Mouse (Mus musculus): ENCODE results near the gene Erbb2. TPM values are rescaled to one million over a fixed set of nuclear protein-coding genes. Genes with fewer than 3 reads are reported as not detected.

Gene Erbb2
- polyA plus RNA-seq, 1 experiment from 2014 or later = 48.0 TPM

DNA sequence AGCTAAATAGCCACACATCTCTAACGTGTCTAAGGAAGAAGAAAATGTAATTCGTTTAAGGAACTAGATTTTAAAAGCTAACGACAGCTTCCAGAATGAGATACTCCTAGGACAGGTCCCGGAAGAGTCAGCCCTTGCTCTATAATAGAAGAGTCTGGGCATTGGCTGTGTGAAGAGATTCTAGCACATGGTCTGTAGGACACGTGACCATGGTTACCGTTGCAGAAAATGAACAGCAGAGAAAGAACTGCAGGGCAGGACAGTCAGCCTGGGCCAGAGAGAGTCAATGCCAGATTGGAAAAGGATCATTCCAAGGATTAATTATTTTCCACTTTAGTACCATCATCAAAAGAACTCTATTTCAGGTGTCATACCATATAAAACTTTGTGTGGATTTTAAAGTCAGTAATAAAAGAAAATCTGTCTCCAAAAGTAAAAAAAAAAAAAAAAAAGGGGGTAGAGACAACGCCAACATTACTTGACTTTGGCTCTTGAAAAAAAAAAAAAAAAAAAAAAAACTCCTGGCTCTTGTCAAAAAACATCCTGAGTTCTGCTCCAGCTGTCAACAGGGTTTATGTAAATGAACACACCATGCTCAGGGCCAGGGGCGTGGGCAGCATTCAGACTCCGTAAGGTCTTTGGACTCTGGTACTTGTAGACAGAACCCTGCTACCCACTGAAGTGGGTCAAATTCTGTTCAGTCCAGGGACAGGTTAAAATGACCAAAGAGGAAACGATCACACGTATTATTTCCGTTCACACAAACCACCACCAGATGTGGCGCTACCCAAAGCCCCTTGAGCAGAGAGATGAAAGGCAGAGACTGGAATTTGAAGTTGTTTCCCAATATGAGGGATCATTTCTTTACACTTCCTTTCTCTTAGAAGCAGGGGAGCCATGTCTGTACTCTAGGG lies 67.0 kb downstream of the Erbb2 start:
- no peak overlapping the region for H3K27ac ChIP-seq
- no peak overlapping the region for H3K4me2 ChIP-seq
- 81% methylated on average over 13 of the region's 13 CpGs for WGBS
- no peaks in the 10 kb centered on the region for H3K36me3 ChIP-seq
- no peak for ATAC-seq (replicated peaks; ENCODE audit: low FRiP score)
- 0 out of 2 replicates have a peak, but pooled peaks cover 5% of the 10 kb centered on the region for H3K27me3 ChIP-seq
- no peak overlapping the region for H3K4me3 ChIP-seq (replicated peaks)
- no peaks in the 10 kb centered on the region for H3K9me3 ChIP-seq (replicated peaks)
- H3K9ac ChIP-seq = no peak overlapping the region
- H3K4me1 ChIP-seq = 0 out of 2 replicates have a peak, but pooled peaks cover 3% of the 10 kb centered on the region

DNA sequence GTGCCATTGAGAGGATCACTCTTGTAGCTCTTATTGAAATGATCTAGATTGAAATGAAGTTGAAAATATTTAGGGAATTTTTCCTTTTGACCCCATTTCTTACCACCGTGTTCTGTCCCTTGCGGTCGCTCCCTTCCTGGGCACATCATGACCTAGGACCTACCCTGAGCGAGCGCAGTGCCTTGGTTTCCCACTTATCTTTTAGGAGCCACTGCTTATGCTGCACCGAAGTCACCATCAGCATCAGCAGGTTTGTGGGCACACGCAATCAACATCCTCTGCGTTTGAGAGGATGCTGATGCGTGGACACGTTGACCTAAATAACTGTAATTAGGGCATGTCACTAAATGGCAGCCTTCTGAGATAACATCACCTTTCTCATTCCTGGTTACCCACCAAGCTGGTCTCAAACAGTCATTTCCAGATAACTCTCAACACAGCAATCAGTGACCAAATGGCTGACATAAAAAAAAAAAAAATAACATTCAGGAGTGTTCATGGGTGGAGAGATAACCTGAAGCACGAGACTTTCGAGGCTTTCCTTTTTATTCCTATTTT lies 67.7 kb downstream of the Erbb2 start:
- no peak overlapping the region for H3K27ac ChIP-seq
- 83% methylated on average over 12 of the region's 12 CpGs for WGBS
- no peak for ATAC-seq (replicated peaks; ENCODE audit: low FRiP score)
- H3K4me1 ChIP-seq = 0 out of 2 replicates have a peak, but pooled peaks cover 3% of the 10 kb centered on the region
- 0 out of 2 replicates have a peak, but pooled peaks cover 5% of the 10 kb centered on the region for H3K27me3 ChIP-seq
- H3K4me2 ChIP-seq = no peak overlapping the region
- no peak overlapping the region for H3K4me3 ChIP-seq (replicated peaks)
- H3K9me3 ChIP-seq (replicated peaks) = no peaks in the 10 kb centered on the region
- H3K9ac ChIP-seq = no peak overlapping the region
- H3K36me3 ChIP-seq = no peaks in the 10 kb centered on the region

- no peak overlapping the region for H3K27ac ChIP-seq
- WGBS = 59% methylated on average over 6 of the region's 6 CpGs
- H3K9ac ChIP-seq = no peak overlapping the region
- H3K4me2 ChIP-seq = no peak overlapping the region
- no peaks in the 10 kb centered on the region for H3K9me3 ChIP-seq (replicated peaks)
- H3K4me1 ChIP-seq = 0 out of 2 replicates have a peak, but pooled peaks cover 3% of the 10 kb centered on the region
- no peak overlapping the region for H3K4me3 ChIP-seq (replicated peaks)
- no peaks in the 10 kb centered on the region for H3K36me3 ChIP-seq
- ATAC-seq (replicated peaks; ENCODE audit: low FRiP score) = no peak
- H3K27me3 ChIP-seq = 0 out of 2 replicates have a peak, but pooled peaks cover 5% of the 10 kb centered on the region
These were observed 69.0 kb downstream of the Erbb2 start for GRCm38 (mm10) chr11:98481231-98481630.

DNA sequence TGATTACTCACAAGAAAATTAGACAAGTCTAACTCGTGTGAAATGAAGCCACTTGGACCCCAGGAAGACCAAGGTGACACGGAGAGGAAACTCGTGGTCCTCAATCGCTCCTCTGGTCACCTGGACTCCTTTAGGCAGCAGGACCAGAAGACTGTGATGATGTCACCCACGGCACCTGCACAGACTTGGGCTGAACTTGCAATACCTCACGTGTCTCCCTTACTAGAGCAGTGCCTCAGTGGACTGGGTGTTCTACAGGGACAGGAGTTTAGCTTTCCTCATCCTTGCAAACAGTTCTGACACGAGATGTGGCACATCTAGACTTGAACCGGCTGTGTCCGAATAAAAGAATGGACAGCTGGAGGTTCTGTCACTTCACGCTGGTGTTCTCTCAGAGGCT lies 69.8 kb downstream of the Erbb2 start:
- 0 out of 2 replicates have a peak, but pooled peaks cover 5% of the 10 kb centered on the region for H3K27me3 ChIP-seq
- H3K4me2 ChIP-seq = no peak overlapping the region
- no peak for ATAC-seq (replicated peaks; ENCODE audit: low FRiP score)
- H3K36me3 ChIP-seq = no peaks in the 10 kb centered on the region
- 0 out of 2 replicates have a peak, but pooled peaks cover 3% of the 10 kb centered on the region for H3K4me1 ChIP-seq
- H3K9me3 ChIP-seq (replicated peaks) = no peaks in the 10 kb centered on the region
- no peak overlapping the region for H3K27ac ChIP-seq
- H3K4me3 ChIP-seq (replicated peaks) = no peak overlapping the region
- WGBS = 84% methylated on average over 10 of the region's 10 CpGs
- no peak overlapping the region for H3K9ac ChIP-seq

DNA sequence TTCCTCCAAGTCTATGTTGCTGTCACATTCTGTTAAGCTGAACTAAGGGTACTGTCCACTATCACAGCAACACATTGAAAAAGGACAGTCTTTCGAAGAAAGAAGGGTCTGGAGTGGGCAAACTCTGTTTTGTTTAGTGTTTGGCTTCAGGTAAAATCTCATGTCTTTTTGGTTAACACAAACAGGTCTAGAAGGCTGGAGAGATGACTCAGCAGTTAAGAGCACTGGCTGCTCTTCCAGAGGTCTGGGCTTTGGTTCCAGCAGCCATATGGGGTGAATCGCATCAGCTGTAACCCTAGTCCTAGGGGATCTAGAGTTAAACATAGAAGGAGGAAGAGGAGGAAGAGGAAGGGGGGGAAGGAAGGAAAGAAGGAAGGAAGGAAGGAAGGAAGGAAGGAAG lies 73.5 kb downstream of the Erbb2 start:
- Histone ChIP-seq H3K36me3 (no peaks in the 10 kb centered on the region), H3K9ac (no peak overlapping the region), H3K4me3 (replicated peaks) (no peak overlapping the region), H3K4me2 (no peak overlapping the region), H3K4me1 (0 out of 2 replicates have a peak, but pooled peaks cover 4% of the 10 kb centered on the region), H3K27me3 (0 out of 2 replicates have a peak, but pooled peaks cover 5% of the 10 kb centered on the region), H3K27ac (no peak overlapping the region), H3K9me3 (replicated peaks) (no peaks in the 10 kb centered on the region)
- WGBS = 94% methylated on average over 2 of the region's 2 CpGs
- no peak for ATAC-seq (replicated peaks; ENCODE audit: low FRiP score)

Other genes starting within 250 kb of the Erbb2 start
- 66.6 and 72.8 TPM in 2 replicates for gene Med1, start 219.2 kb upstream of the Erbb2 start, polyA plus RNA-seq (2015; fragmentation: Nextera tagmentation; extraction: Ambion mirVana)
- 10.9 and 11.9 TPM in 2 replicates for gene Cdk12, start 209.4 kb upstream of the Erbb2 start, polyA plus RNA-seq (2015; fragmentation: Nextera tagmentation; extraction: Ambion mirVana)
- gene Neurod2, start 82.8 kb upstream of the Erbb2 start, polyA plus RNA-seq (2015; fragmentation: Nextera tagmentation; extraction: Ambion mirVana) = not detected in 2 replicates
- 2.8 and 6.8 TPM in 2 replicates for gene Ppp1r1b, start 64.1 kb upstream of the Erbb2 start, polyA plus RNA-seq (2015; fragmentation: Nextera tagmentation; extraction: Ambion mirVana)
- gene Stard3, start 54.1 kb upstream of the Erbb2 start, polyA plus RNA-seq (2015; fragmentation: Nextera tagmentation; extraction: Ambion mirVana) = 46.4 and 53.1 TPM in 2 replicates
- 2.5 and 3.5 TPM in 2 replicates for gene Tcap, start 28.7 kb upstream of the Erbb2 start, polyA plus RNA-seq (2015; fragmentation: Nextera tagmentation; extraction: Ambion mirVana)
- 2.7 and 3.8 TPM in 2 replicates for gene Pnmt, start 26.0 kb upstream of the Erbb2 start, polyA plus RNA-seq (2015; fragmentation: Nextera tagmentation; extraction: Ambion mirVana)
- gene Pgap3, start 12.0 kb upstream of the Erbb2 start, polyA plus RNA-seq (2015; fragmentation: Nextera tagmentation; extraction: Ambion mirVana) = 16.9 and 17.5 TPM in 2 replicates
- 101 and 106 TPM in 2 replicates for gene Mien1, start 26.5 kb downstream of the Erbb2 start, polyA plus RNA-seq (2015; fragmentation: Nextera tagmentation; extraction: Ambion mirVana)
- gene Grb7, start 33.9 kb downstream of the Erbb2 start, polyA plus RNA-seq (2015; fragmentation: Nextera tagmentation; extraction: Ambion mirVana) = 68.8 and 69.8 TPM in 2 replicates
- 0.43 and 0.44 TPM in 2 replicates for gene Ikzf3, start 133.6 kb downstream of the Erbb2 start, polyA plus RNA-seq (2015; fragmentation: Nextera tagmentation; extraction: Ambion mirVana)
- gene Zpbp2, start 138.6 kb downstream of the Erbb2 start, polyA plus RNA-seq (2015; fragmentation: Nextera tagmentation; extraction: Ambion mirVana) = 0.12 and 0.27 TPM in 2 replicates
- gene Ormdl3, start 174.9 kb downstream of the Erbb2 start, polyA plus RNA-seq (2015; fragmentation: Nextera tagmentation; extraction: Ambion mirVana) = 59.4 and 61.1 TPM in 2 replicates
- not detected in 2 replicates for gene Lrrc3c, start 185.8 kb downstream of the Erbb2 start, polyA plus RNA-seq (2015; fragmentation: Nextera tagmentation; extraction: Ambion mirVana)
- 1.1 and 1.5 TPM in 2 replicates for gene Gm12355, start 213.2 kb downstream of the Erbb2 start, polyA plus RNA-seq (2015; fragmentation: Nextera tagmentation; extraction: Ambion mirVana)
- gene Gsdma3, start 213.9 kb downstream of the Erbb2 start, polyA plus RNA-seq (2015; fragmentation: Nextera tagmentation; extraction: Ambion mirVana) = not detected in 2 replicates
- not detected in 2 replicates for gene Gsdma2, start 234.3 kb downstream of the Erbb2 start, polyA plus RNA-seq (2015; fragmentation: Nextera tagmentation; extraction: Ambion mirVana)